Mouse (Mus musculus) layer of hippocampus, postnatal 36 days (tissue): ENCODE results near the gene Cipc. TPM values are rescaled to one million over a fixed set of nuclear protein-coding genes. Genes with fewer than 3 reads are reported as not detected.

Experiments used
- DNase-seq, 2 experiments: peaks; one replicate each; pipeline ENCODE4 v3.0.0; 2022
- total RNA-seq, 2 experiments: library from RNA; stranded (reverse); gene quantifications; 2 replicates each; pipeline ENCODE4 v1.2.3; 2021

The Cipc gene
- total RNA-seq, 2 experiments from 2014 or later = 66.6 to 72.9 TPM

DNA sequence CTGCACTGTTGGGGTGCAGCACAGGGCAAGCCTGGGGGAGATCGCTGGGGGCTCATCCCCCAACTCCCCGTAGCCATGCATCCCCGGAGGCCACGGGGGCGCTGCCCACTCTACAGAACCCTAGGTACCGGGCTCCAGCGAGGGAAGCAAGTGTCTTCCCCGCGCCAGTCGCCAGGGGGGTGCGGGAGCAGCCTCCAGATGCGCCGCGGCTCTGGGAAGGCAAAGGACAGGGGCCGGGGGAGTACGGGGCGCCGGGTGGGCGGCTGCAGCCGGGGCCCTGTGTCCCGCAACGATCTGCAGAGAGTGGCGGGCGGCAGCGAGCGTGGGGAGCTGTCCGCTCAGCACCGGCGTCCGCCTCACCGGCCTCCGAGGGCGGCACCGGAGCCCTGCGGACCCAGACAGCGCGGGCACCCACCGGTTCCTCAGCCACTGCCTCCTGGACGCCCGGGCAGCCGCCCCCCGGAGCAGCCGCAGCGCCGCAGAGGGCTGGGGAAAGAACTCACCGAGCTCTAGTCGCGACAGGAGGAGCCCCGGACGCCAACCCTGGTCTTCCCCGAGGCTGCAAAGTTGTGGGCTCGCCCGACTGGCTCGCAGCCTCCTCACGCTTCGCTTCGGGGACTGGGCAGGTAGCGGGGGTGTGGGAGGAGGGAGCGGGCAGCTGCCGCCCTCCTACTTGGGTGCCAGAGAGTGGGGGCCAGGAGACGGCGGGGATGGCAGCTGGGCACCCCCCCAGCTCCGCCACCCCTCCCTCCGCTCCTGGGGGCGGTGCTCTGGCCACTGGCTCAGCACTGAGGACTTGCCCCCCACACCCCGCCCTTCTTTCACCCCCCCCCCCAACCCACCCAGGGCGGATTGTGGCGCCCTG, 43.3 kb downstream of the Cipc start, which contains the start of gene Zdhhc22:
Gene Zdhhc22, minus strand, starts transcription at position 541 of the 865 bp plus-strand sequence.
- no peak for DNase-seq

DNA sequence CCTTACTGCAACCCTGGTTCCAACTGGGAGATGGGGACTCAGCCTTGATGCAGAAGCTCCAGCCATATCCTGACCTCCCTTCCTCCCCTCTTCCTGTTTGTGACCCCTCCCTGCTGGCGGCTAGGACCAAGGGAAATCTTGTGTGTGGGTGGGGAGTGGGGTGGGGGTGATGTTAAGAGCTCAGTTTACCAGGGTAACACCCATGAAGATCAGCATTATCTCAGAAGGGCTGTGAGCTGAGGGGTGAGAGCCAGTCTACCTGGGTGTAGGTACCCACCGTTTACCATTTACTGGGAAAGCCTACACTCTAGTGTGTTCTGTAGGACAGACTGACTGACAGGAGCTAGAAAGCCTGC, 43.9 kb downstream of the Cipc start:
- no peak for DNase-seq

DNA sequence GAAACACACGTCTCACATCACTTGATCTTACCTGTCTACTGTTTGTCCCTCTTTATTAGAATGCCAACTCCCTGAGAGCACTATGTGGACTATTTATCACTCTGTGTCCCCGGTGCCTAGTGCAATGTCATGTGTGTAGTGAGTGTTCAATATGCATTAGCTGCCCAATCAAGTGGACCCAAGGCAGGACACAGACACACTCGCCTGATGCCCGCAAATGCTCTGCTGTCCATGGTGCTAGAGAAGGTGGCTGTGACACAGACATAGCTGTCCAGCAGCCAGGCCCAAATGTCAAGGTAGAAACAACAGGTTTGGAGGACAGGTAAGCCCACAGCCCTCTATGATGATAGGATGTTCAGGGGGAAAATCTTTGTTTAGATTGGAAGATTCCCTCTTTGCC, 47.3 kb downstream of the Cipc start:
- DNase-seq = no peak

DNA sequence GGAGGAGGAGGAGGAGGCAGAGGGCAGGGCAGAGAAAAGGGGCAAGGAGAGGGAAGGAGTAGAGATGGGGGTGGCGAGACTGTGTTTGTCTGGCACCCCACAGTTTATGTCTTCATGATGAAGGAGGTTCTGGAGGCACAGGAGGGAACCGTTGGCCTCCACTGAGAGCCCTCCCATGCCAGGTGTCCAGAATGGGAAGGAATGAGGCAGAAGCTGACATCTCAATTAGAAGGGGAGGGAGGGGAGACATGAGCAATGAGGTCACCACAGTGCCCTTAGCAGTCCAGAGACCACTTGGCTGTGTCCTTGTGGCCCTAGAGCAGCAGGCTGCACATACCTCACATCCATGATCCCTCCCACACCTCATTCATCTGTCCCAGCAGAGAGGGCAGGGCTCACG, 47.9 kb downstream of the Cipc start:
- no peak for DNase-seq

DNA sequence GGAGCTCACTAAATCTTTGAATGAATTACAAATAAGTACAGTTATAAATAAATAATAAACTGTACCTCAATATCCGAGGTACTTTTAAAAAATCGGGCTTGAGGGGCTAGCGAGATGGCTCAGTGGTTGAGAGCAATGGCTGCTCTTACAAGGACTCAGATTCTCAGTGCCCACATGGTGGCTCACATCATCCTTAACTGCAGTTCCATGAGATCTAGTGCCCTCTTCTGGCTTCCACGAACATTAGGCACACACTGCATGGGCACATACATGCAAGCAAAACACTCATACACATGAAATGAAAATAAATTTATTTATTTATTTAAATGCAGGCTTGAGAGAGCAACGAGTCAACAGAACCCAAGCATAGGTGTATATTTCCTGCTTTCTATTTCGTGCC, 49.1 kb downstream of the Cipc start:
- DNase-seq = no peak

DNA sequence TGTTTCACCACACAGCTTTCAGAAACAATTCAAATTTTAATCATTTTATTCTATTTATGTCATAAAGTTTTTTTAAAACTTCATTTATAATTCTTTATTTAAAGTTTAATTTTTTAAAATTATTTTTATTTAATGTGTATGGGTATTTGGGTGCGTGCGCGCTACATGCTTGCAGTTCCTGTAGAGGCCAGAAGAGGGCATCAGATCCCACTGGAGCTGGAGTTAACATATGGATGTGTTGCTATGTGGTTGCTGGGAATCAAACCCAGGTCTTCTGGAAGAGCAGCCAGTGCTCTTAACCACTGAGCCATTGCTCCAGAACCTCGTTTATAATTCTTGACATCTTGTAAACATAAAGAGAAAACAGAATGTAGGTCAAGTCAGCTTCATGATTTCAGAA, 51.9 kb downstream of the Cipc start:
- DNase-seq = no peak

DNA sequence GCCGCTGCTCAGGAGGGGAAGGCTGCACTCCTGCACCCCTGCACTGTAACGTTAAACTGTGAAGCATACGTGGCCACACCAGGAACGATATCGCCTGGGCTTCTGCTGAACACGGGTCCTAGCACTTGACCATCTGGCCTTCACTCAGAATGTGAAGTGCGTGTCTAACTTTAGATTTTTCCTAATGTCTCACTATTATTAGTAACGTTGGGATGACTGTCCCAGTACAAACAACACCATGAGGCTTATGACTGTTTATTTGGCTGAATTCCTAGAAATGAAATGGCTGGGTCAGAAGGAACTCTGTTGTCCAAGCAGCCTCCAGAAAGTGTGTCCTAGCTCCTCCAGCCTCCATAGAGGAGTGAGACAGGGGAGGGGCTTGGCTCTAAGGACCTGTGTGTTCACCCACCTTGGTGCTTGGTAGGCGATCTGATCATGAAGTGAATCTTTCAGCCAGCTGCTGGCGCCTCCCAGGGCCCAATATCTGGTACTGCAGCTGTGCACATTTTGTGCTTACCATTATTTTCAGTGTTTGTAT, 52.5 kb downstream of the Cipc start:
- DNase-seq = no peak

DNA sequence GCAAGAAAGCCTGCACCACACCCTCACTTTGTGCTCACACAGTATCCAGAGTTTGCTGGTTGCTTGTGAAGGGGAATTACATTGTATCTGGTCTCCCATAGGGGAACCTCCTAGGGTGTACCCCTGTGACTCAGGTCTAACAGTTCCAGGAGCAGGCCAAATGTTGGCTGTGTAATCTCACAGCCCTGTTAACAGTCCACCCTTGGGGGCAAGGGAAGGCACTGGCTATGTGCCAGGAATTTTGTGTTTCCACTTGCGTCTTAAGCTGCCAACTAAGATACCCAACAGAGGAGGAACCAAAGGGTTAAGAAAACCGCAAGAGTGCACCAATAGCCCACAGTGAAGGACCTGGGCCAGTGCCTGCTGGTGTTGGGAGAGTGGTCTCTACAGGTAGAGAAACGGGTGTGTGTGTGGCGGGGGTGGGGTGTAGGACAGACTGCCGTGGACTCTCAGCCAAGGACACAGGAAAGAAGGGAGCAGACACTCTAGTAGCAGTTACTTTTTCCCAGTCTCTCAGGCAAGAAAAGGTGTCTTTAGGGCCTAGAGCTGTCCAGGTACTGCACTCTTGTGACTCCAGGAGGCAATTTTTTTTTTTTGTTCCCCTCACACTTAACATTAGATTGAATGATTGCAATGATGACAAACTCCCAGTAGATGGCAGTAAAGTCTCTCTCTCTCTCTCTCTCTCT, 53.5 kb downstream of the Cipc start:
- no peak for DNase-seq

DNA sequence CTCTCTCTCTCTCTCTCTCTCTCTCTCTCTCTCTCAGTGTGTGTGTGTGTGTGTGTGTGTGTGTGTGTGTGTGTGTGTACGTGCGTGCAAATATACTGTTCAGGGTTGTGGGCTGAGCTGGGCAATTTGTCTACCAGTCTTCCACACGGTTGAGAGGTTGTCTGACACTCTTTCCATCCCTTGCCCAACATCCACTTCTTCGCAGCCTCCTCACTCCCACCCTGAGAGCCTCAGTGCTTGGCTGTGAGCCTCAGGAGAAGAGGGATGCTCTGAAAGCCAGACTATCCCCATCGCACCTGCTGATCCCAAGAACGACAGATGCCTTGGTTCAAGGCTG, 54.0 kb downstream of the Cipc start:
- no peak for DNase-seq

DNA sequence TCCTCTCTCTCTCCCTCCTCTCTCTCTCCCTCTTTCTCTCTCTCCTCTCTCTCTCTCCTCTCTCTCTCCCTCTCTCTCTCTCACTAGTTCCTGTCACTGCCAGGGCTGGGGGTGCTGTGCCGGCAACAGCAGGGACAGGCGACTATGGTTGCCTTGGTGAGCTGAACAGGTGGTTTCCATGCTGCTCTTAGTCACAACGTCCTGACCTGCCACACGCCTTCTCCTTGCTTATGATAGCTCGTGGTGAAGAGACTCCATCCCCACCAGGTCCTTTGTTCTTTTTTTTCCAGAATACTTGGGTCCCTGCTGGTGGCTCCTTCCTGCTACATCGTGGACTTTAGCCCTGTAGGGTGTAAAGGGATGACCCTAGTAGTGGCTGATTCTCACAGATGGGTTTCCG, 55.4 kb downstream of the Cipc start:
- DNase-seq = no peak

DNA sequence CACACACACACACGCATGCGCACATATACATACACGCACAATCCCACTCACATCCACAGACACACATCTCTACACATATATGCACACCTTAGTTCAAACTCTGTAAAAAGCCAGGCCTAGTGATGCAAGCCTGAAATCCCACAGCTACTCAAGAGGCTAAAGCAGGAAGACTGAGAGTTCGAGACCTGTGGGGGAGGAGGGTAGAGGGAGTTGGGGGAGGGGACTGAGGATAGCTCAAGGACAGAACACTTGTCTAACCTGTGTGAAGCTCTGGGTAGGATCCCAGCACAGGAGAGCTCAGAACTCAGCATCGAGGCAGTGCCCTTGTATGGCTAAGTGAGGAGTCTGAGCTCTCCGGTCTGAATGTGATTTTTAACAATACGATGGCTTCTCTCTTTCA, 56.0 kb downstream of the Cipc start:
- DNase-seq = no peak

DNA sequence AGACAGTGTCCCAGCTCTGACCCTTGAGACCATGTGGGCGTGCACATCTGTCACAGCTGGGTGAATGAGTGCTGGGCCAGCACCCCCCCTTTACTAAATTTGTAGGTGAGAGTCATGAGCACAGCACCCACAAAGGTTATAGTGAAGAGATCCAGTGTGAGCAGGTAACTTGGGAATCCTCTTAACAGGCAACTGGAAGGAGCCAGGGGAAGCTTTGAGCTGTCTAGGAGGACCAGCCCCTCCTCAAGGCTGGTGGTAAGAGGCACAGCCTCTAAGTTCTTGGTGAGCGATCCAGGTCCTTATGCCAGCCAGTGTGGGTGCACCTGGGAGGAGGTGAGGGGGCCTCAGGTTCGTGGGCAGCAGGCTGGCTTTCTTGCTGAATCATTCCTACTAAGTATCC, 56.8 kb downstream of the Cipc start:
- no peak for DNase-seq

DNA sequence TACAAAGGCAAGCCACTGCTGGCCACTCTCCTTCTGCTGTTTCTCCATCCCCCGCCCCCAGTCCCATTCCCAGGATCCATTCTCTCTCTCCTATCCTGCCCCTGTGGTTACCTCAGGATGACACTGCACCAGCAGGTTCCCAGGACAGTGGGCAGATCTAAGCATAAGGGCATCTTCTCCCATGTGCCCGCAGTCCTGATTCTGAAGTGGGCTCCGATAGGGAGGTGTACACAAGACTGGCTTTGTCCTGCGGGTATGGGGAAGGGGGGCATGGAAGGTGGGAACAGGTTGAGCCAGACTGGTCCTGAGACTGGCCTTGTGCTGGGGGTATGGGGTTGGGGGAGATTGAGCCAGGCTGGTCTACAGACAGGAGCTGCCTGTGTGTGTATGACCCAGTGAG, 57.8 kb downstream of the Cipc start:
- DNase-seq = no peak

Other genes with a start within 250 kb of the Cipc start
- gene Angel1, start 220.6 kb upstream of the Cipc start, total RNA-seq = 1 to 10 TPM; 6.0 to 6.2 TPM
- not detected for gene Lrrc74a, start 212.7 kb upstream of the Cipc start, total RNA-seq
- 10 to 100 TPM; 68.3 to 69.5 TPM for gene Irf2bpl, start 62.2 kb upstream of the Cipc start, total RNA-seq
- 10 to 100 TPM in 1 of 2 experiments, 1 to 10 TPM in 1; 6.8 to 10.6 TPM for gene Zdhhc22, start 43.4 kb downstream of the Cipc start, total RNA-seq
- gene Tmem63c, start 74.3 kb downstream of the Cipc start, total RNA-seq = 10 to 100 TPM; 36.2 to 36.4 TPM
- gene Ngb, start 155.5 kb downstream of the Cipc start, total RNA-seq = 1 to 10 TPM; 2.5 TPM
- gene Gstz1, start 200.1 kb downstream of the Cipc start, total RNA-seq = 10 to 100 TPM; 47.3 to 48.1 TPM
- 10 to 100 TPM; 17.5 TPM for gene Pomt2, start 200.9 kb downstream of the Cipc start, total RNA-seq